Mouse (Mus musculus): ENCODE results near the gene Gng7. TPM values are rescaled to one million over a fixed set of nuclear protein-coding genes. Genes with fewer than 3 reads are reported as not detected.

Gng7 gene
- polyA plus RNA-seq, 1 experiment from 2014 or later = 25.6 TPM

DNA sequence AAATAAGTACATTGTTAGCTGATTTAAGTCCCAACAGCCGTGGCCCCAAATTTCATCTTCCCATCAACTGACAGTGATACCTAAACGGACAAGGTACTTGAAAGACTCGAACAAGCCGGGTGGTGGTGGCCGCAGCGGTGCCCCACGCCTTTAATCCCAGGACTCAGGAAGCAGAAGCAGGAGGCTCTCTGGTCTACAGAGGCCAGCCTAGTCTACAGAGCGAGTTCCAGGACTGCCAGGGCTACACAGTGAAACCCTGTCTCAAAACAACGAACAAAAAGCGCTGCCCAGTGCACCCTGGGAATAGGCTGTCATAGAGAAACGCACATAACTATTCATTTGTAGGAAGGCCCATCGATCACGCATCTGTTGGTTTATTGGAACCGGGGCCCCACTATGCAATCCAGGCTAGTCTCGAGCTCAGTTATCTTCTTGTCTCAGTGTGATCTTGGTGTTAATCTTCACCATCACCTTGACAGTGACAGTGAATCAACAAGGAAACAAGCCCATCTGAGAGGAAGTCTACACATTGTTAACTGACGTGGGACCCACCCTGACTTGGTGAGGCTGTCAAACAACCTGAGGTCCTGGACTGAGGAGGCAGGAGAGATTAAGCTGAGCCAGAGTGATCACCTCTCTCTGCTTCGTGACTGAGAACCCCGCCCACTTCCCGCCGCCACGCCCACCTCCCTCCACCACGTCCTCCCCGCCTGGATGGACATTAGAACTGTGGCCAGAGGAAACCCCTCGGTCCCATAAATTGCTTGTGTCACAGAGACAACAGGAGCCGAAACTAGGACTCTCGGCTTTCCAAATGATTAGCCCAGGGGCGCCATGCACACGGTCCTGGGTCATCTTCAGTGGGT is 14.3 kb downstream of the Gng7 start:
- peak overlapping the region; percentile 42 for H3K9ac ChIP-seq (ENCODE audit: low read depth, low read length)
- H3K27me3 ChIP-seq (ENCODE audit: control insufficient read depth, insufficient read depth, low read depth, low read length) = no peaks in the 10 kb centered on the region; the same call in 1 of the 2 replicates
- no peak for ATAC-seq
- 53% methylated on average over 28 of the region's 28 CpGs for WGBS
- H3K4me2 ChIP-seq (ENCODE audit: low read length) = peak overlapping the region; percentile 31; the same call in 1 of the 2 replicates
- H3K4me1 ChIP-seq (ENCODE audit: control insufficient read depth, insufficient read depth, low read length) = peaks cover 11% of the 10 kb centered on the region; the same call in 1 of the 2 replicates
- no peak overlapping the region; the same call in 1 of the 2 replicates for H3K27ac ChIP-seq (ENCODE audit: low read length)
- H3K4me3 ChIP-seq (ENCODE audit: low read depth, low read length) = no peak overlapping the region
- H3K36me3 ChIP-seq (ENCODE audit: control insufficient read depth, insufficient read depth, low read length) = no peaks in the 10 kb centered on the region
- no peaks in the 10 kb centered on the region for H3K9me3 ChIP-seq (replicated peaks; ENCODE audit: control insufficient read depth, low read length, poor library complexity, severe bottlenecking)

GRCm38 (mm10) chr10:80999362-81000196 is 15.2 kb downstream of the Gng7 start:
- no peaks in the 10 kb centered on the region for H3K36me3 ChIP-seq (ENCODE audit: control insufficient read depth, insufficient read depth, low read length)
- H3K27me3 ChIP-seq (ENCODE audit: control insufficient read depth, insufficient read depth, low read depth, low read length) = no peaks in the 10 kb centered on the region; the same call in 1 of the 2 replicates
- peak; percentile 47 for ATAC-seq
- H3K27ac ChIP-seq (ENCODE audit: low read length) = no peak overlapping the region
- peak overlapping the region; percentile 49; the same call in 1 of the 2 replicates for H3K9ac ChIP-seq (ENCODE audit: low read depth, low read length)
- no peaks in the 10 kb centered on the region for H3K9me3 ChIP-seq (replicated peaks; ENCODE audit: control insufficient read depth, low read length, poor library complexity, severe bottlenecking)
- H3K4me3 ChIP-seq (ENCODE audit: low read depth, low read length) = no peak overlapping the region
- H3K4me2 ChIP-seq (ENCODE audit: low read length) = peak overlapping the region; percentile 50
- peaks cover 11% of the 10 kb centered on the region; the same call in 1 of the 2 replicates for H3K4me1 ChIP-seq (ENCODE audit: control insufficient read depth, insufficient read depth, low read length)
- WGBS = 33% methylated on average over 37 of the region's 37 CpGs

DNA sequence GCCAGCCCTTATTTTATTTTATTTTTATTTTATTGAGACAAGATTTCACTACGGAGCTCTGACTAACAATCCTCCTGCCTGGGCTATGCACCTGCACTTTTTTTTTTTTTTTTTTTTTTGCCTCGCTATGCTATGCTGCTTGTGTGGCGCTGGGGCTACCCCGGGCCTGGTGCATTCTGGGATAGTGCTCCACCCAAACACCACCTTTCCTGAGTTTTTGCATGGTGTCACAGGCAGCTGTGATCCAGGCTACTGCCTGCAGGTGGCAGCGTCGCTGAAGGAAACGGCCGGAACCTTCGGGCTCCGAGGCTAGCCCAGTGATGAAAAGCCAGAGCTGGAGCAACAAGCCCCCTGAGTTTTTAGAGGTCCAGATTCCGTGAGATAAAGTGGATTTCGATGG is 16.0 kb downstream of the Gng7 start:
- 18% methylated on average over 12 of the region's 12 CpGs for WGBS

GRCm38 (mm10) chr10:80998021-80998420 is 16.7 kb downstream of the Gng7 start:
- ATAC-seq = no peak
- Histone ChIP-seq H3K4me1 (ENCODE audit: control insufficient read depth, insufficient read depth, low read length) (peaks cover 15% of the 10 kb centered on the region; the same call in 1 of the 2 replicates), H3K27me3 (ENCODE audit: control insufficient read depth, insufficient read depth, low read depth, low read length) (no peaks in the 10 kb centered on the region; the same call in 1 of the 2 replicates), H3K4me2 (ENCODE audit: low read length) (no peak overlapping the region), H3K27ac (ENCODE audit: low read length) (no peak overlapping the region), H3K9me3 (replicated peaks; ENCODE audit: control insufficient read depth, low read length, poor library complexity, severe bottlenecking) (no peaks in the 10 kb centered on the region), H3K36me3 (ENCODE audit: control insufficient read depth, insufficient read depth, low read length) (no peaks in the 10 kb centered on the region), H3K4me3 (ENCODE audit: low read depth, low read length) (no peak overlapping the region), H3K9ac (ENCODE audit: low read depth, low read length) (0 out of 2 replicates have a peak overlapping the region, but pooled peaks have one; percentile 2)
- 35% methylated on average over 14 of the region's 14 CpGs for WGBS

More for the DNA sequence above, 16.0 kb downstream of the Gng7 start:
- Histone ChIP-seq H3K4me1 (ENCODE audit: control insufficient read depth, insufficient read depth, low read length) (peaks cover 11% of the 10 kb centered on the region; the same call in 1 of the 2 replicates), H3K9ac (ENCODE audit: low read depth, low read length) (no peak overlapping the region), H3K4me2 (ENCODE audit: low read length) (no peak overlapping the region), H3K36me3 (ENCODE audit: control insufficient read depth, insufficient read depth, low read length) (no peaks in the 10 kb centered on the region), H3K4me3 (ENCODE audit: low read depth, low read length) (no peak overlapping the region), H3K27ac (ENCODE audit: low read length) (no peak overlapping the region), H3K9me3 (replicated peaks; ENCODE audit: control insufficient read depth, low read length, poor library complexity, severe bottlenecking) (no peaks in the 10 kb centered on the region), H3K27me3 (ENCODE audit: control insufficient read depth, insufficient read depth, low read depth, low read length) (no peaks in the 10 kb centered on the region; the same call in 1 of the 2 replicates)
- no peak for ATAC-seq

- Histone ChIP-seq H3K9me3 (replicated peaks; ENCODE audit: control insufficient read depth, low read length, poor library complexity, severe bottlenecking) (no peaks in the 10 kb centered on the region), H3K36me3 (ENCODE audit: control insufficient read depth, insufficient read depth, low read length) (no peaks in the 10 kb centered on the region), H3K4me1 (ENCODE audit: control insufficient read depth, insufficient read depth, low read length) (peaks cover 15% of the 10 kb centered on the region; the same call in 1 of the 2 replicates), H3K4me2 (ENCODE audit: low read length) (no peak overlapping the region), H3K4me3 (ENCODE audit: low read depth, low read length) (no peak overlapping the region), H3K27ac (ENCODE audit: low read length) (no peak overlapping the region), H3K9ac (ENCODE audit: low read depth, low read length) (no peak overlapping the region), H3K27me3 (ENCODE audit: control insufficient read depth, insufficient read depth, low read depth, low read length) (no peaks in the 10 kb centered on the region; the same call in 1 of the 2 replicates)
- WGBS = 82% methylated on average over 8 of the region's 8 CpGs
- ATAC-seq = no peak
These were observed 17.4 kb downstream of the Gng7 start for GRCm38 (mm10) chr10:80997332-80997731.

GRCm38 (mm10) chr10:80996501-80996900 is 18.2 kb downstream of the Gng7 start:
- Histone ChIP-seq H3K36me3 (ENCODE audit: control insufficient read depth, insufficient read depth, low read length) (no peaks in the 10 kb centered on the region), H3K4me3 (ENCODE audit: low read depth, low read length) (no peak overlapping the region), H3K4me1 (ENCODE audit: control insufficient read depth, insufficient read depth, low read length) (peaks cover 15% of the 10 kb centered on the region; the same call in 1 of the 2 replicates), H3K4me2 (ENCODE audit: low read length) (no peak overlapping the region), H3K9me3 (replicated peaks; ENCODE audit: control insufficient read depth, low read length, poor library complexity, severe bottlenecking) (no peaks in the 10 kb centered on the region), H3K27me3 (ENCODE audit: control insufficient read depth, insufficient read depth, low read depth, low read length) (no peaks in the 10 kb centered on the region; the same call in 1 of the 2 replicates), H3K9ac (ENCODE audit: low read depth, low read length) (no peak overlapping the region), H3K27ac (ENCODE audit: low read length) (no peak overlapping the region)
- 95% methylated on average over 8 of the region's 8 CpGs for WGBS
- no peak for ATAC-seq

- H3K27ac ChIP-seq (ENCODE audit: low read length) = no peak overlapping the region
- no peak overlapping the region for H3K4me3 ChIP-seq (ENCODE audit: low read depth, low read length)
- H3K9ac ChIP-seq (ENCODE audit: low read depth, low read length) = no peak overlapping the region
- H3K4me2 ChIP-seq (ENCODE audit: low read length) = peak overlapping the region; percentile 31; the same call in 1 of the 2 replicates
- H3K9me3 ChIP-seq (replicated peaks; ENCODE audit: control insufficient read depth, low read length, poor library complexity, severe bottlenecking) = no peaks in the 10 kb centered on the region
- H3K36me3 ChIP-seq (ENCODE audit: control insufficient read depth, insufficient read depth, low read length) = no peaks in the 10 kb centered on the region
- no peaks in the 10 kb centered on the region; the same call in 1 of the 2 replicates for H3K27me3 ChIP-seq (ENCODE audit: control insufficient read depth, insufficient read depth, low read depth, low read length)
- H3K4me1 ChIP-seq (ENCODE audit: control insufficient read depth, insufficient read depth, low read length) = peaks cover 9% of the 10 kb centered on the region; the same call in 1 of the 2 replicates
- WGBS = 13% methylated on average over 21 of the region's 21 CpGs
- peak; percentile 23 for ATAC-seq
These were observed 19.6 kb downstream of the Gng7 start for GRCm38 (mm10) chr10:80995091-80995632.

DNA sequence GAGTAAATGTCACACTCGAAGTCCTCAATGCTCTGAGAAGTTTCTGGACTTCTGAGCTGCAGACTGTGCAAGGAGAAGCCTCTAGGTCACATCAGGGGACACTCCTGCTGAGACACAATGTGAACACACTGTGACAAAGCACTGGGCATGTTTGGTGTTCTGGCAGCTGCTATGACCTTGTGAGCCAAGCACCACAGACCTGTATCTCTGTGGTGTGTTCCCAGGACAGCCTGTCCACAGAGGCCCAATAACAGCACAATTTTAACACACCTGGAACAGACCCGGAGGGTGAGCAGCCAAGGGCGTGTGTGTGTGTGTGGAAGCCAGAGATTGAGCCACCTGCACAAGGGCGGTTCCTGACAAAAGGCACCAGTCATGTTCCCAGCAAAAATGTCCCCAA is 20.1 kb downstream of the Gng7 start:
- Histone ChIP-seq H3K27ac (ENCODE audit: low read length) (no peak overlapping the region), H3K27me3 (ENCODE audit: control insufficient read depth, insufficient read depth, low read depth, low read length) (no peaks in the 10 kb centered on the region; the same call in 1 of the 2 replicates), H3K9ac (ENCODE audit: low read depth, low read length) (no peak overlapping the region), H3K4me2 (ENCODE audit: low read length) (peak overlapping the region; percentile 31; the same call in 1 of the 2 replicates), H3K4me3 (ENCODE audit: low read depth, low read length) (no peak overlapping the region), H3K9me3 (replicated peaks; ENCODE audit: control insufficient read depth, low read length, poor library complexity, severe bottlenecking) (no peaks in the 10 kb centered on the region), H3K4me1 (ENCODE audit: control insufficient read depth, insufficient read depth, low read length) (peaks cover 5% of the 10 kb centered on the region; the same call in 1 of the 2 replicates), H3K36me3 (ENCODE audit: control insufficient read depth, insufficient read depth, low read length) (no peaks in the 10 kb centered on the region)
- 66% methylated on average over 4 of the region's 4 CpGs for WGBS
- no peak for ATAC-seq
